Mouse (Mus musculus): Measurements from ENCODE around the gene Plk5. TPM values are rescaled to one million over a fixed set of nuclear protein-coding genes. Genes with fewer than 3 reads are reported as not detected.

Plk5 gene
- not detected for polyA plus RNA-seq (2014; fragmentation: Illumina TruSeq; extraction: RNeasy Lipid Tissue Mini Kit (QIAGEN cat#74804); ENCODE audit: low read depth, low replicate concordance)

DNA sequence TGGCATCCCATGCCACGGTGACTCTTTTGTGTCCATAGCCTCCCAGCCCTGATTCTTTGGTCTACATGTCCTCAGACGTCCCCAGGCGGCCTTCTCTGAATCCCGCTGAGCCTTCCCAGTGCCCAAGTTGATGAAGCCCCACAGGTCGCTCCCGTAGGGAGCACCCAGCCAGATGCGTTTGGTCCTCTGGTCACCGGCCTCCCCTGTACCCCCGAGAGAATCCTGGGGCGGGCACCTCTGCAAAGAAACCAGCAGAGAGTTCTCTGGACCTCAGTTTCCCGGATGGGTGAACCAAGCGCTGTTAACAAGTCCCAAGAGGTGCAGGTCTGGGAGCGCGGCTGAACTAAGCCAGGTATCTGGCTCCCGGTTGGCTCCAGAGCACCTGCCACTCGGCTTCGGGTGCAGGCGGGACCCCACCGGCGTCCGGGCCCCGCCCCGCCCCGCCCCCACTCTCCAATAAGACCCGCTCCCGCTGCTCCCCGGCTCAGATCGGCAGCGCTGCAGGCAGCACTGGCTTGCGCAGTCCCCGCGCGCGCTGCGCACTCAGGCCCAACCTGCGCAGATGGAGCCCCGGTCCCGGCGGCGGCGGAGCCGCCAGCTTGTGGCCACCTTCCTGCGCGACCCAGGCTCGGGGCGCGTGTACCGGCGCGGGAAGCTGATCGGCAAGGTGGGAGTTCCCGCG lies at the start of gene Plk5:
Gene Plk5, plus strand, starts transcription at position 459 of the 682 bp plus-strand sequence.

DNA sequence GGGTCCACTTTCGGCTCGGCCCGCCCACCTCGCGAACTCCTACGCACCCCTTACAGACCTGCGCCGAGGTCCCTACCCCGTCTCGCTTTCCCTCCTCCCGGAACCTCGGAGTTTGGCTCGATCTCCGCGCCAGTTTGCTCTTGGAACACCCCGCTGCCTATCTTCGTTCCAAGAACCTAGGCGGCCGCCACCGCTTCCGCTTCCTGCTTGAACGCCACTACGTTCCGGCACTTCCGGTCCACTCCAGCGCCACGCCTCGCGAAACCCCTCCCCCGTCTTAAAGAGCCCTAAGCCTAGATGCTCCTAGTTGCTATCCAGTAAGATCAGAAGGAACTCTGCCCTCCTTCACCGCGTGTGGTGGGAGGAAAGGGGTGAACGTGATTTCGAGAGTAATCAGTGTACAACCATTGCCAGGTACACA lies 35.9 kb upstream of the Plk5 start, which contains the start of gene 2310011J03Rik:
Gene 2310011J03Rik, minus strand, starts transcription at position 198 of the 421 bp plus-strand sequence.

DNA sequence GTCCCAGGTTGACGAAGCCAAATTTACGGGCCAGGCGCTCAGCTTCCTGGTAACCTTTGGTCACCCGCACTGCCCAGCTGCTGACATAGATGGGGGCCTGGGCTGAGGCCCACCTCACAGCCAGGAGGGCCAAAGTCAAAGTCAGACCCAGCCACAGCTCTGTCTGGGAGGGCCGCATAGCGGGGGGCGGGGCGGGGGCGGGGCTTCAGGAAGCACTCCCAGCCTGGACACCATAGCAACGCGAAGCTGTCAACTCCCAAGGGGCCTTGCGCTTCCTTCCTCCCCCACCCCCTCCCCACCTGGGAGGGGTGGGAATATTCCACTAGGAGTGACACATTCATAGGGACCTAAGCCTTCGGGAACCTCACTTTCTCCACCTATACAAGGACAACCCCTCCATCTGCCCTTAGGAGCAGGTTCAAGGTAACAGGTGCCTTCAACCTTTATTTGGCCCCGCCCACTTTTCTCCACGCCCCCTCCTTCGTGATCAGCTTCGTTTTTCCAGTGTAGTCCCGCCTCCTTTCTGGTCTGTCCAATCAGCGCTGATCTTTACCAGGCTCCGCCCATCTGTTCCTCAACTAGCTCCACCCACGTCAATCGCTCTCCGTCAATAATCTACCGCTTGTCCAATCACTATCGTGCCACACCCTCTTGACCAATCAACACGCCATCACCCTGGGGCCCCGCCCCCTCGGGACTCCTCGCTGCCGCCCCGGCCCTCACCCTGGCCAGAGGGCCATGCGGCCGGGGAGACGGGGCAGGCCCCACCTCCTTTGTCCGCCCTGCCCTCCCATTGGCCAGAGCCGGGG lies 26.8 kb upstream of the Plk5 start, which contains the start of the genes Pcsk4 and Reep6:
Gene Pcsk4, minus strand, starts transcription at position 226 of the 809 bp plus-strand sequence.
Gene Reep6, plus strand, starts transcription at position 681 of the 809 bp plus-strand sequence.

DNA sequence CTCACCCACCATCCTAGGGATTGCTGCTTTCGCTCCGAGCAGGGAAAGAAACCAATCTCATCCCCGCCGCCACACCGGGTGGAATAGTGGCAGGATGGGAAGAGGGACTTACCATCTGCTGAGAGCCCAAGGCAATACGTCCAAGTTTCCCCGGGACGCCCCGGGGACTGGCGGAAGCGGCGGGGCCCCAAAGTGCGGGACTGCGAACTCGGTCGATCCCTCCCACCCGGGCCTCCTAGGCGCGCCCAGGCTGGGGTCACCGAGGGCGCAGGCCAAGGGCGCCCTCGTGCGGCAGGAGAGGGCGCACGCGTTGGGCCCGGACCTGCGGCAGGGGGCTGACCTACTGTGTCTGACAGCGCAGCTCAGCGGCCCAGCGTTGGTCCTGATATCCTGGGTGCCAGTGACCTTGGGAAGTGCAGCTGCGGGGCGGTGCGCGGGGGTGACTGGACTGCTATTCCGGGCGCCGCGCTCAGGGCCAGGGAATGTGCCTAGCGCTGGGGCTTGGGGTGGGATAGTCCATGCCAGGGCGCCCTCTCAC lies 7.9 kb upstream of the Plk5 start, which contains the start of gene Adamtsl5:
Gene Adamtsl5, minus strand, starts transcription at position 169 of the 538 bp plus-strand sequence.

DNA sequence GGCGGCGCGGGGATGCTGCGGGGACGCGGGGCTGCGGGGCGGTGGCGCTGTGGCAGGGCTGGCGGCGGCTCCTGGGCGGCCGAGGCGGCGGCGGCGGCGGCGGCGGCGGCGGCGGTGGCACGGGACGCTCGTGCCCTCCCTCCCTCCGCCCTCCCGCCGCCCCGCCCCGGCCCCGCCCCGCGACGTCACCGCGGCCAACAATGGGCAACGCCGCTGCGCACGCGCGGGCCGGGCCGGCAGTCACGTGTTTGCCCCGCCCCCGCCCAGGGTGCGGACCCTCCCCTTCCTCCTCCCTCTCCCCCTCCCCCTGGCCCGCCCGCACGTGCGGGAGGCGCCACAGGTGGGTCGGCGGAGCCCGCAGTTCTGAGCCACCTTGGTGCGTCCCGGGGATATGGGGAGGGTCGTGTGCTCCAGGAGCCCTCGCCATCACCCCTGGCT lies 31.3 kb downstream of the Plk5 start, which contains the start of gene Mex3d:
Gene Mex3d, minus strand, starts transcription at position 138 of the 438 bp plus-strand sequence.

DNA sequence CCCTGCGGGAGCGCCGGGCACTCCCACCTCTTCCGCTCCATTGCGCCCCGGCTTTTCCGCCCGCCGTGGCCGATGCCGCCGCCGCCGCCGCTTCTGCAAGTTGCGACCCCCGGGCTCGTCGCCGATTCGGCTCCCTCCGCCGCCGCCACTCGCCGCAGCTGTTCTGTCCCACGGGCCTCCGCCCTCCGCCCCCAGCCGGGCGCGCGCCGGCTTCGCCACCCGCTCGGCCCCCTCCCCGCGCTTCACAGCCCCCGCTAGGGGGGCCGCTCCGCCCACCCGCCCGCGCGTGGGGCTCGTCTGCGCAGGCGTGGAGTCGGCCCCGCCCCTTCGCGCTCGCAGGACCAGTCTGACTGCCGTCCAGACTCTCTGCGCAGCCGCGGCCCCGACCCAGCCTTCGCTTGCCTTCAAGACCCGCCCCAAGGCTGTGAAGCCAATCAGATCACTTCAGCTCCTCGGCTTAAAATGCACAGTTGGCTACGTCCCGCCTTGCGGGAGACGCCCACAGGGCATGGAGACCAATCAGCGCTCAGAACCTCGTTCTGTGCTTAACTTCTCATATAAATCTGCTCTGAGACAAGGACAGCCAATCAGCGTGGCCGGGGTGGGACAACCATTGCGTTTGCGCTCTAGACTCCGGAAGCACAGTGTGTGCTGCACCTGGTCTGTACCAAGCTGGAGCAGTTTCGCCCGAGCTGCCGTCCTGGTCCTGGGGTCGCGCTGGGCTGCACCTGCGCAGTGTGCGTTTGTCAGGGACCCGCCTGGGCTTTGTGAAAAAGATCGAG lies 43.1 kb downstream of the Plk5 start, which contains the start of gene Mbd3:
Gene Mbd3, minus strand, starts transcription at position 360 of the 782 bp plus-strand sequence.

DNA sequence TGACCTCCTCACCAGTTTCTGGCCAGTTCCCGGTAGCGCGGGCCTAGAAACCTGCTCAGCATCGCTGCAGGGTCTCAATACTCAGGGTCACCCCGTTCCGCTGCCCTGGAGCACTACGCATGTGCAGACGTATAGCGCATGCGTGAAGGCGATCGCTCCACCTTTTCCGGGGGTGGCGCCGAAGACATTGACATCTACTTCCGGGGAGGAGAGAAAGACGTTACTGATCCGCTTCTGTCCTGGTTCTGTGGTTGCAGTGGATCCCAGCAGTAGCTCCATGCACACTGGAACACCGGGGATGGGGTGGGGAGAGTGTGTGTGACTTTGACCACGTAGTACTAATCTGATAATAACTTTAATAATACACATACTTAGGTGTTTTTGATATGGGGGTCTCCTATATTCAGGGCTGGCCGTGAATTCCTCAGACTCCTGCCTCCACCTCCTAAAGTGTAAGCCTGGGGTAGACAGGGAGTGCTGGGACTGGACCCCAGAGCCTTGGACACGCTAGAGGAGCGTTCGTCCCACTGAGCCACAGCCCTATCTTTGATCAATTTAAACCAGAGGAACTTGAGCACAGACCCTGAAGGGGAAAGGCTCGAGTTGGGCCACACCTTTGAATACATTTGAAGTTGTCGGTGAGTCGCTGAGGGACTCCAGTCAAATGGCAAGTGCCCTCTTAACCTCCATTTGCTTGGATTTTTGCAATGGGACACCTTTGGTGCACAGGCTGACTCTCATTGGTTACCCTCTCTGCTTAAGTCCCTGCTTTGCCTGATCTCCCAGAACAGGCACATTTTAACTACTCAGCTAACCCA lies 50.6 kb downstream of the Plk5 start, which contains the start of gene Uqcr11:
Gene Uqcr11, minus strand, starts transcription at position 147 of the 818 bp plus-strand sequence.

Other genes with a start within 250 kb of the Plk5 start
- gene Stk11, start 240.7 kb upstream of the Plk5 start, polyA plus RNA-seq (2014; fragmentation: Illumina TruSeq; extraction: RNeasy Lipid Tissue Mini Kit (QIAGEN cat#74804); ENCODE audit: low read depth, low replicate concordance) = 9.5 TPM
- gene Atp5d, start 217.8 kb upstream of the Plk5 start, polyA plus RNA-seq (2014; fragmentation: Illumina TruSeq; extraction: RNeasy Lipid Tissue Mini Kit (QIAGEN cat#74804); ENCODE audit: low read depth, low replicate concordance) = 4.3 TPM
- gene Cbarp, start 215.6 kb upstream of the Plk5 start, polyA plus RNA-seq (2014; fragmentation: Illumina TruSeq; extraction: RNeasy Lipid Tissue Mini Kit (QIAGEN cat#74804); ENCODE audit: low read depth, low replicate concordance) = not detected
- 5.2 TPM for gene Midn, start 208.2 kb upstream of the Plk5 start, polyA plus RNA-seq (2014; fragmentation: Illumina TruSeq; extraction: RNeasy Lipid Tissue Mini Kit (QIAGEN cat#74804); ENCODE audit: low read depth, low replicate concordance)
- gene Cirbp, start 190.5 kb upstream of the Plk5 start, polyA plus RNA-seq (2014; fragmentation: Illumina TruSeq; extraction: RNeasy Lipid Tissue Mini Kit (QIAGEN cat#74804); ENCODE audit: low read depth, low replicate concordance) = 8.9 TPM
- 1.1 TPM for gene 1600002K03Rik, start 183.5 kb upstream of the Plk5 start, polyA plus RNA-seq (2014; fragmentation: Illumina TruSeq; extraction: RNeasy Lipid Tissue Mini Kit (QIAGEN cat#74804); ENCODE audit: low read depth, low replicate concordance)
- gene Efna2, start 177.0 kb upstream of the Plk5 start, polyA plus RNA-seq (2014; fragmentation: Illumina TruSeq; extraction: RNeasy Lipid Tissue Mini Kit (QIAGEN cat#74804); ENCODE audit: low read depth, low replicate concordance) = not detected
- gene Mum1, start 130.0 kb upstream of the Plk5 start, polyA plus RNA-seq (2014; fragmentation: Illumina TruSeq; extraction: RNeasy Lipid Tissue Mini Kit (QIAGEN cat#74804); ENCODE audit: low read depth, low replicate concordance) = 1.5 TPM
- gene Ndufs7, start 107.3 kb upstream of the Plk5 start, polyA plus RNA-seq (2014; fragmentation: Illumina TruSeq; extraction: RNeasy Lipid Tissue Mini Kit (QIAGEN cat#74804); ENCODE audit: low read depth, low replicate concordance) = 3.2 TPM
- 20.3 TPM for gene Gamt, start 95.4 kb upstream of the Plk5 start, polyA plus RNA-seq (2014; fragmentation: Illumina TruSeq; extraction: RNeasy Lipid Tissue Mini Kit (QIAGEN cat#74804); ENCODE audit: low read depth, low replicate concordance)
- gene Dazap1, start 95.0 kb upstream of the Plk5 start, polyA plus RNA-seq (2014; fragmentation: Illumina TruSeq; extraction: RNeasy Lipid Tissue Mini Kit (QIAGEN cat#74804); ENCODE audit: low read depth, low replicate concordance) = 13.7 TPM
- gene Rps15, start 64.0 kb upstream of the Plk5 start, polyA plus RNA-seq (2014; fragmentation: Illumina TruSeq; extraction: RNeasy Lipid Tissue Mini Kit (QIAGEN cat#74804); ENCODE audit: low read depth, low replicate concordance) = 3.6 TPM
- gene Apc2, start 60.5 kb upstream of the Plk5 start, polyA plus RNA-seq (2014; fragmentation: Illumina TruSeq; extraction: RNeasy Lipid Tissue Mini Kit (QIAGEN cat#74804); ENCODE audit: low read depth, low replicate concordance) = not detected
- gene 2310011J03Rik, start 35.9 kb upstream of the Plk5 start, polyA plus RNA-seq (2014; fragmentation: Illumina TruSeq; extraction: RNeasy Lipid Tissue Mini Kit (QIAGEN cat#74804); ENCODE audit: low read depth, low replicate concordance) = 0.69 TPM
- gene Pcsk4, start 27.0 kb upstream of the Plk5 start, polyA plus RNA-seq (2014; fragmentation: Illumina TruSeq; extraction: RNeasy Lipid Tissue Mini Kit (QIAGEN cat#74804); ENCODE audit: low read depth, low replicate concordance) = 0.32 TPM
- gene Reep6, start 26.5 kb upstream of the Plk5 start, polyA plus RNA-seq (2014; fragmentation: Illumina TruSeq; extraction: RNeasy Lipid Tissue Mini Kit (QIAGEN cat#74804); ENCODE audit: low read depth, low replicate concordance) = 47.3 TPM
- gene Adamtsl5, start 8.0 kb upstream of the Plk5 start, polyA plus RNA-seq (2014; fragmentation: Illumina TruSeq; extraction: RNeasy Lipid Tissue Mini Kit (QIAGEN cat#74804); ENCODE audit: low read depth, low replicate concordance) = 0.13 TPM
- gene Mex3d, start 31.2 kb downstream of the Plk5 start, polyA plus RNA-seq (2014; fragmentation: Illumina TruSeq; extraction: RNeasy Lipid Tissue Mini Kit (QIAGEN cat#74804); ENCODE audit: low read depth, low replicate concordance) = 1.4 TPM
- gene Mbd3, start 43.1 kb downstream of the Plk5 start, polyA plus RNA-seq (2014; fragmentation: Illumina TruSeq; extraction: RNeasy Lipid Tissue Mini Kit (QIAGEN cat#74804); ENCODE audit: low read depth, low replicate concordance) = 0.98 TPM
- 3.9 TPM for gene Uqcr11, start 50.4 kb downstream of the Plk5 start, polyA plus RNA-seq (2014; fragmentation: Illumina TruSeq; extraction: RNeasy Lipid Tissue Mini Kit (QIAGEN cat#74804); ENCODE audit: low read depth, low replicate concordance)
- 1.3 TPM for gene Tcf3, start 77.2 kb downstream of the Plk5 start, polyA plus RNA-seq (2014; fragmentation: Illumina TruSeq; extraction: RNeasy Lipid Tissue Mini Kit (QIAGEN cat#74804); ENCODE audit: low read depth, low replicate concordance)
- not detected for gene Onecut3, start 138.4 kb downstream of the Plk5 start, polyA plus RNA-seq (2014; fragmentation: Illumina TruSeq; extraction: RNeasy Lipid Tissue Mini Kit (QIAGEN cat#74804); ENCODE audit: low read depth, low replicate concordance)
- gene Atp8b3, start 182.7 kb downstream of the Plk5 start, polyA plus RNA-seq (2014; fragmentation: Illumina TruSeq; extraction: RNeasy Lipid Tissue Mini Kit (QIAGEN cat#74804); ENCODE audit: low read depth, low replicate concordance) = not detected
- gene Rexo1, start 205.1 kb downstream of the Plk5 start, polyA plus RNA-seq (2014; fragmentation: Illumina TruSeq; extraction: RNeasy Lipid Tissue Mini Kit (QIAGEN cat#74804); ENCODE audit: low read depth, low replicate concordance) = 0.72 TPM
- 0.50 TPM for gene Klf16, start 220.9 kb downstream of the Plk5 start, polyA plus RNA-seq (2014; fragmentation: Illumina TruSeq; extraction: RNeasy Lipid Tissue Mini Kit (QIAGEN cat#74804); ENCODE audit: low read depth, low replicate concordance)
- gene Abhd17a, start 233.9 kb downstream of the Plk5 start, polyA plus RNA-seq (2014; fragmentation: Illumina TruSeq; extraction: RNeasy Lipid Tissue Mini Kit (QIAGEN cat#74804); ENCODE audit: low read depth, low replicate concordance) = not detected
- gene Scamp4, start 246.4 kb downstream of the Plk5 start, polyA plus RNA-seq (2014; fragmentation: Illumina TruSeq; extraction: RNeasy Lipid Tissue Mini Kit (QIAGEN cat#74804); ENCODE audit: low read depth, low replicate concordance) = 1.7 TPM
- not detected for gene Adat3, start 246.4 kb downstream of the Plk5 start, polyA plus RNA-seq (2014; fragmentation: Illumina TruSeq; extraction: RNeasy Lipid Tissue Mini Kit (QIAGEN cat#74804); ENCODE audit: low read depth, low replicate concordance)
- gene Gm49322, start 249.6 kb downstream of the Plk5 start, polyA plus RNA-seq (2014; fragmentation: Illumina TruSeq; extraction: RNeasy Lipid Tissue Mini Kit (QIAGEN cat#74804); ENCODE audit: low read depth, low replicate concordance) = not detected